Mouse (Mus musculus) megakaryocyte, embryonic 14.5 days (primary cell): ENCODE data around the gene Eef1a2.

Experiments
- FLI1 ChIP-seq: IDR thresholded peaks from 2 replicates; pipeline ENCODE4 v1.6.1; 2012; ENCODE audit warnings: low read length, inconsistent platforms, mixed read lengths
- GATA1 ChIP-seq: IDR thresholded peaks from 3 replicates; pipeline ENCODE4 v1.6.1; 2012; ENCODE audit warnings: mixed read lengths, low read length, inconsistent platforms, borderline replicate concordance

DNA sequence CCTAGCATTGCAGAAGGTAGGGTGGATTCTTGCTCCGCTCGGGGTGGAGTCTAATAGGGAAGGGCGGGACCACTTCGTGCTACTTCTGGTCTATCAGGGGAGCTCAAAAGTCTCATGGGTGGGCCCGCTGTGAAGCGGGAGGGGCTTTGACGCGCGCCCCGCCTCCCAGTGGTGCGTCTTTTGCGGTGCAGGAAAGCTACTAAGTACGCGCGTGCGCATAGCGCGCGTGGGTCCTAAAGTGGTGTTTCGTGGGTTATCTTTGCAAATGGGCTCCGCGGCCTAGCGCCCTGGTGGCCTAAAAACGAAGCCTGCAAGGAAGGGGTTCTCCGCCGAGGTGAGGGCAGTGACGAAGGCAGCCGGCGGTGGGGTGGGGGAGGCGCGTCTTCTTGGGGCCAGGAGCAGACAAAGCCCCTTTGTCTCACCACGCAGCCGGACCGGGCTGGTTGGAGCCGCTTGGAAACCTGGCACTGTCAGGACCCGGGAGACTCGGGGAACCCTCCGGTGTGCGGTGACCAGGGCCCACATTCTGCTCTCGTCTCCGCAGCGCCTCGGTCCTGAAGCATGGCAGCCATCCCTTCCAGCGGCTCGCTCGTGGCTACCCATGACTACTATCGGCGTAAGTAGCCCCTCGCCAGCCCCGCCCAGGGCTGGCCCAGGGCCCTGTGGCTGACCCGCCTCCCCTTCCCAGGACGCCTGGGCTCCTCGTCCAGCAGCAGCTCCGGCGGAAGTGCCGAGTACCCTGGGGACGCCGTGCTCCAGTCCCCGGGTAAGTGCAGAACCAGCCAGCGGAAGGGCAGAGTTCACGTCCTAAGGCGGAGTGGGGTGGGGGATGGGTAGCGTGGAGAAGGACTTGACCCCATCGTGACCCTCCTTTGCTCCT, 30.5 kb upstream of the Eef1a2 start, which contains the start of gene Ppdpf:
- no peak for TF ChIP-seq FLI1
- TF ChIP-seq GATA1 = no peak
